Mouse (Mus musculus): ENCODE results near the gene Gm49673. TPM values are rescaled to one million over a fixed set of nuclear protein-coding genes. Genes with fewer than 3 reads are reported as not detected.
"Not testable (repeated sequence)": the region's sequence is repeated elsewhere in the genome, so short reads cannot be mapped to it uniquely, and the experiment has no call there.

Gm49673 gene
- polyA plus RNA-seq, 1 experiment from 2014 or later: 0.13 TPM

DNA sequence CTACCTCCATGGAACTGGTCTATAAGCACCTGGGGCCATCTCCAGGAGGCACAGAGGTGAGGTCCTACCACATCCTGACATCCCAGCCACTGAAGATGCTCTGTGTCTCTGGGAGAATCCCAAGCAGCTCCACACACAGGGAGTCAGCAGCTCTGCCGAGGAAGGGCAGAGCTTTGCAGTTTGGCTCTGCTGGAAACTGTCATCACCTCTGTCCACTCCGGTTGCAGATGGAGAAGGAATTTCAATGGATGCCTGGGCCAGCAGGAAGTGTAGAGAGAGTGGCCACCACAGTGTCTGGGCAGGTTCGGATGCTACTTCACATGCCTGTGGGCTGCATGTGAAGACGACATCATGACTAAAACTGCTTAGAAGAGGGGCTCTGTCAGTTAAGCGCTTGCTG, 106.4 kb downstream of the Gm49673 start:
- H3K4me1 ChIP-seq (ENCODE audit: control insufficient read depth, insufficient read depth, low read length); H3K36me3 ChIP-seq (ENCODE audit: control insufficient read depth, insufficient read depth, low read length); H3K9me3 ChIP-seq (ENCODE audit: control insufficient read depth, low read depth, low read length); H3K4me3 ChIP-seq (ENCODE audit: low read depth, low read length); H3K27ac ChIP-seq (ENCODE audit: low read length); H3K4me2 ChIP-seq (replicated peaks; ENCODE audit: low read depth, low read length); H3K9ac ChIP-seq (replicated peaks; ENCODE audit: low read depth, low read length); ATAC-seq (ENCODE audit: insufficient number of reproducible peaks, insufficient read depth, low FRiP score, low read depth); H3K27me3 ChIP-seq (ENCODE audit: control insufficient read depth, insufficient read depth, low read length): not testable (repeated sequence)
- no CpG with 5 or more reads among the region's 5 CpGs for WGBS

DNA sequence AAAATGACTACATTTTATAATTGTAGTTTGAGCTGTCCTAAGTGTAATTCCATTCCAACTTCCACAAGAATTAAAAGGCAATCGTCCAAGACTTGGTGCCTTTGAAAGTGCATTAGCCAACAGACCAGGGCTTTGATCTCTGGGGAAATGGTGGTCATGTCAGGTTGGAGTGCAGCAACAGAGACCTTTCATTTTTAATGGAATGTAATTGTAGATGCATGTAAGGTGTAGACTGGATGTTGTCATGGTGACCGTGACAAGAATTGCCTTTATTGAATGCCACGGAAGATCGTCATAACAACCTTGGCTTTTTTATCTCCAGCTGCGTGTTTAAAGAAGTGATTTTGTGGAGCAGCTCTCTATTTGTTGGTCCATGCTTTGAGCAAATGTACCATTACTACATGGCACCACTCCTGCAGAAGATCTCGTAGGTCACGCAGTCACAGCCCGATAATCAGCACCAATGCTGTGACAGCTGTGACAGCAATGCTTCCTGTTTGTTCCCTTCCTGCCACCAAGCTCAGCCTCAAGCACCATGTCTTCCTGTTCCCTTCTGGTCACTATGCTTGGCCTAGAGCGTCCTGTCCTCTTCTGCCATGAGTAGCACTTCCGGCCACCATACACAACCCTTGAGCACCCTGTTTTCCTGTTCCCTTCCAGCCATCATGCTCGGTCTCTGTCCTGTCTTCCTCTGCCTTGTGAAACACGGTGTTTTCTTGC, 107.5 kb downstream of the Gm49673 start:
- H3K27ac ChIP-seq (ENCODE audit: low read length); H3K9ac ChIP-seq (replicated peaks; ENCODE audit: low read depth, low read length); ATAC-seq (ENCODE audit: insufficient number of reproducible peaks, insufficient read depth, low FRiP score, low read depth); H3K4me2 ChIP-seq (replicated peaks; ENCODE audit: low read depth, low read length); H3K4me3 ChIP-seq (ENCODE audit: low read depth, low read length); H3K9me3 ChIP-seq (ENCODE audit: control insufficient read depth, low read depth, low read length); H3K4me1 ChIP-seq (ENCODE audit: control insufficient read depth, insufficient read depth, low read length); H3K36me3 ChIP-seq (ENCODE audit: control insufficient read depth, insufficient read depth, low read length); H3K27me3 ChIP-seq (ENCODE audit: control insufficient read depth, insufficient read depth, low read length): not testable (repeated sequence)
- no CpG with 5 or more reads among the region's 12 CpGs for WGBS

DNA sequence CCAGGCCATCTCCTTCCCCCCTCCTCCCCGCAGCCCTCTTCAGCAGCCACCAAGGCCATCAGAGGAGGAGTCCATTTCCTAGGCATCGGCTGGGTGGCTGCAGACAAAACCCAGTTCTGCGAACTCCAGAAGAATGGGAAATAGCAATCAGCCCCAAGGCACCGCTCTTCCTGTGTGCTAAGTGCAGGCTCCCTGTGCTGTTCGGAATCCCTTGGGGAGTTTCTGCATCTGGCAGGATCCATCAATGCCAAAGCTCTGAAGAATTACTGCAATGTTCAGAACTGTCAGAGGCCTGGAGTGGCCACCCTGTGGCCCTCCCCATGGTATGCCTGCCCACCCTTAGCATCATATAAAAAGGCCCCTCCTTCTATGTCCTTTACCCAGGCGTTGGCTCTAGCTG, 110.6 kb downstream of the Gm49673 start:
- H3K4me1 ChIP-seq (ENCODE audit: control insufficient read depth, insufficient read depth, low read length); ATAC-seq (ENCODE audit: insufficient number of reproducible peaks, insufficient read depth, low FRiP score, low read depth); H3K36me3 ChIP-seq (ENCODE audit: control insufficient read depth, insufficient read depth, low read length); H3K4me2 ChIP-seq (replicated peaks; ENCODE audit: low read depth, low read length); H3K9ac ChIP-seq (replicated peaks; ENCODE audit: low read depth, low read length); H3K27me3 ChIP-seq (ENCODE audit: control insufficient read depth, insufficient read depth, low read length); H3K9me3 ChIP-seq (ENCODE audit: control insufficient read depth, low read depth, low read length); H3K27ac ChIP-seq (ENCODE audit: low read length); H3K4me3 ChIP-seq (ENCODE audit: low read depth, low read length): not testable (repeated sequence)
- 50% methylated on average over 3 of the region's 6 CpGs for WGBS

Other genes with a start within 250 kb of the Gm49673 start
- 0.75 and 1.5 TPM in 2 replicates for gene Tagap, start 221.8 kb downstream of the Gm49673 start, polyA plus RNA-seq (2014; fragmentation: Nextera tagmentation; extraction: Ambion mirVana)
- gene Rsph3a, start 202.2 kb downstream of the Gm49673 start, polyA plus RNA-seq (2014; fragmentation: Nextera tagmentation; extraction: Ambion mirVana): 58.5 and 60.9 TPM in 2 replicates
- gene Rnaset2a, start 309 bp upstream of the Gm49673 start, polyA plus RNA-seq (2014; fragmentation: Nextera tagmentation; extraction: Ambion mirVana): 30.8 and 35.5 TPM in 2 replicates
- gene Fgfr1op, start 17.7 kb upstream of the Gm49673 start, polyA plus RNA-seq (2014; fragmentation: Nextera tagmentation; extraction: Ambion mirVana): 41.0 and 41.4 TPM in 2 replicates
- gene Ccr6, start 88.3 kb upstream of the Gm49673 start, polyA plus RNA-seq (2014; fragmentation: Nextera tagmentation; extraction: Ambion mirVana): 0.46 and 0.71 TPM in 2 replicates
- gene Mpc1, start 135.1 kb upstream of the Gm49673 start, polyA plus RNA-seq (2014; fragmentation: Nextera tagmentation; extraction: Ambion mirVana): 182 and 183 TPM in 2 replicates
- gene Sft2d1, start 163.3 kb upstream of the Gm49673 start, polyA plus RNA-seq (2014; fragmentation: Nextera tagmentation; extraction: Ambion mirVana): 63.5 and 77.2 TPM in 2 replicates
- 0.69 and 0.83 TPM in 2 replicates for gene Prr18, start 189.7 kb upstream of the Gm49673 start, polyA plus RNA-seq (2014; fragmentation: Nextera tagmentation; extraction: Ambion mirVana)
- 0.24 and 0.88 TPM in 2 replicates for gene T2, start 208.2 kb upstream of the Gm49673 start, polyA plus RNA-seq (2014; fragmentation: Nextera tagmentation; extraction: Ambion mirVana)